Mouse (Mus musculus) E14TG2a.4 (cell line): Measurements from ENCODE around the gene Prl8a1.

Experiments
- H3K27me3 ChIP-seq: 2 replicates; pipeline ENCODE4 v1.6.1; 2014; ENCODE audit warnings: low read length, control low read depth; ENCODE audit not compliant: insufficient read depth
- H3K36me3 ChIP-seq: 2 replicates; pipeline ENCODE4 v1.6.1; 2014; ENCODE audit warnings: low read length, control low read depth; ENCODE audit not compliant: insufficient read depth
- H3K4me1 ChIP-seq: replicated peaks from 2 replicates; pipeline ENCODE4 v1.6.1; 2014; ENCODE audit warnings: low read depth, low read length, control low read depth
- H3K4me3 ChIP-seq: replicated peaks from 2 replicates; pipeline ENCODE4 v1.5.1; 2014; ENCODE audit warnings: mild to moderate bottlenecking, low read length
- H3K9me3 ChIP-seq: 2 replicates; pipeline ENCODE4 v1.6.1; 2014; ENCODE audit warnings: low read length, control low read depth
- CTCF ChIP-seq: conservative IDR thresholded peaks from 2 replicates; pipeline ENCODE4 v1.5.1; 2014; ENCODE audit warnings: low read length
- NANOG ChIP-seq: IDR thresholded peaks from 2 replicates; pipeline ENCODE4 v1.6.1; 2014; ENCODE audit warnings: borderline replicate concordance, low read length, mixed read lengths
- POU5F1 ChIP-seq: IDR thresholded peaks from 2 replicates; pipeline ENCODE4 v1.6.1; 2014; ENCODE audit warnings: low read length, borderline replicate concordance

The Prl8a1 gene

GRCm38 (mm10) chr13:27582071-27582470 lies at the start of gene Prl8a1:
Prl8a1 (minus strand) TSS chr13:27582171.
- no peak within 1 kb of the TSS for H3K4me3 ChIP-seq
- no peak for TF ChIP-seq CTCF
- TF ChIP-seq NANOG, result no peak
- no peaks in the 10 kb centered on the region for H3K36me3 ChIP-seq
- no peaks in the 10 kb centered on the region for H3K4me1 ChIP-seq
- H3K9me3 ChIP-seq, result no peaks in the 10 kb centered on the region
- no peaks in the 10 kb centered on the region for H3K27me3 ChIP-seq

- TF ChIP-seq NANOG (no peak), POU5F1 (no peak), CTCF (no peak)
- no peak within 1 kb of the TSS for H3K4me3 ChIP-seq
- H3K27me3 ChIP-seq, result no peaks in the 10 kb centered on the region
- H3K9me3 ChIP-seq, result no peaks in the 10 kb centered on the region
- H3K36me3 ChIP-seq, result no peaks in the 10 kb centered on the region
- no peaks in the 10 kb centered on the region for H3K4me1 ChIP-seq
Measured at GRCm38 (mm10) chr13:27610482-27610881, 28.5 kb upstream of the Prl8a1 start, which contains the start of gene Prl7b1. Prl7b1 (minus strand) TSS chr13:27610582.

- TF ChIP-seq POU5F1 (no peak), NANOG (no peak), CTCF (no peak)
- H3K9me3 ChIP-seq, result no peaks in the 10 kb centered on the region
- H3K4me3 ChIP-seq, result no peak within 1 kb of the TSS
- no peaks in the 10 kb centered on the region for H3K36me3 ChIP-seq
- no peaks in the 10 kb centered on the region for H3K27me3 ChIP-seq
- no peaks in the 10 kb centered on the region for H3K4me1 ChIP-seq
Measured at GRCm38 (mm10) chr13:27564506-27564905, 17.5 kb downstream of the Prl8a1 start, which contains the start of gene Prl8a9. Prl8a9 (minus strand) TSS chr13:27564606.

- Histone ChIP-seq H3K4me3 (no peak overlapping the region), H3K27me3 (no peaks in the 10 kb centered on the region), H3K9me3 (no peaks in the 10 kb centered on the region), H3K36me3 (no peaks in the 10 kb centered on the region), H3K4me1 (no peaks in the 10 kb centered on the region)
- no peak for TF ChIP-seq NANOG
- no peak for TF ChIP-seq POU5F1
- no peak for TF ChIP-seq CTCF
Measured at GRCm38 (mm10) chr13:27553336-27553735, 28.6 kb downstream of the Prl8a1 start.
